Comparison of ENCODE assay signal across 19 mouse cellular contexts in genomic region chr6:117428441-117428840, GRCm38 (mm10).
A peak's percentile ranks its signal among the peaks of the same experiment; 100 is the strongest.
DNase-seq lines count a peak whose midpoint lies in the region; ATAC-seq lines count a peak whose summit lies in the region.
"Had no signal": no experiment of that assay in that cellular context is flagged by ENCODE, and none has a peak within 500 bp of the region (broad histone marks: within the 10 kb centered on the region; RNA-seq: fewer than 3 reads in every experiment).

No protein-coding gene starts in this region.

- H3K9me3 ChIP-seq in hindbrain, embryonic 10.5 days: no peaks in the 10 kb centered on the region
- no peaks in the 10 kb centered on the region for H3K9me3 ChIP-seq in hindbrain, embryonic 14.5 days (ENCODE audit: control insufficient read depth, low read length)
- H3K9me3 ChIP-seq in neural tube, embryonic 13.5 days: no peaks in the 10 kb centered on the region
- H3K9me3 ChIP-seq in embryonic facial prominence, embryonic 14.5 days (ENCODE audit: control insufficient read depth, low read length): no peaks in the 10 kb centered on the region
- H3K9me3 ChIP-seq: embryonic facial prominence, embryonic 15.5 days; heart, embryonic 15.5 days; liver, embryonic 15.5 days; neural tube, embryonic 12.5 days had no signal

- no peak overlapping the region for H3K4me3 ChIP-seq in hindbrain, embryonic 10.5 days
- H3K4me3 ChIP-seq in hindbrain, embryonic 14.5 days (replicated peaks; ENCODE audit: low read length): no peak overlapping the region
- H3K4me3 ChIP-seq in neural tube, embryonic 13.5 days: no peak overlapping the region
- H3K4me3 ChIP-seq in embryonic facial prominence, embryonic 14.5 days (ENCODE audit: low read depth, low read length): no peak overlapping the region
- H3K4me3 ChIP-seq: embryonic facial prominence, embryonic 15.5 days; heart, embryonic 15.5 days; liver, embryonic 15.5 days; neural tube, embryonic 12.5 days had no signal

- H3K9ac ChIP-seq in hindbrain, embryonic 14.5 days: no peak overlapping the region
- H3K9ac ChIP-seq in neural tube, embryonic 13.5 days: no peak overlapping the region
- H3K9ac ChIP-seq in embryonic facial prominence, embryonic 14.5 days (ENCODE audit: low read depth, low read length): no peak overlapping the region
- H3K9ac ChIP-seq: embryonic facial prominence, embryonic 15.5 days; heart, embryonic 15.5 days; liver, embryonic 15.5 days; neural tube, embryonic 12.5 days had no signal

- no peaks in the 10 kb centered on the region for H3K36me3 ChIP-seq in hindbrain, embryonic 10.5 days
- no peaks in the 10 kb centered on the region for H3K36me3 ChIP-seq in hindbrain, embryonic 14.5 days (replicated peaks; ENCODE audit: control insufficient read depth, insufficient read depth)
- no peaks in the 10 kb centered on the region for H3K36me3 ChIP-seq in neural tube, embryonic 13.5 days
- no peaks in the 10 kb centered on the region for H3K36me3 ChIP-seq in embryonic facial prominence, embryonic 14.5 days (ENCODE audit: control insufficient read depth, insufficient read depth, low read length)
- H3K36me3 ChIP-seq: embryonic facial prominence, embryonic 15.5 days; G1E; heart, embryonic 15.5 days; liver, embryonic 15.5 days; neural tube, embryonic 12.5 days had no signal

- 72% methylated on average over 11 of the region's 11 CpGs for WGBS in hindbrain, embryonic 10.5 days
- 86% methylated on average over 11 of the region's 11 CpGs for WGBS in hindbrain, embryonic 14.5 days
- 74% methylated on average over 11 of the region's 11 CpGs for WGBS in neural tube, embryonic 13.5 days
- 34% methylated on average over 11 of the region's 11 CpGs for WGBS in embryonic facial prominence, embryonic 14.5 days

- peak; percentile 57 for DNase-seq in hindbrain, embryonic 10.5 days (ENCODE audit: low spot score)
- no peak for DNase-seq in hindbrain, embryonic 14.5 days (ENCODE audit: low spot score)
- no peak for DNase-seq in neural tube, embryonic 10.5 days (ENCODE audit: extremely low spot score, low spot score)
- DNase-seq in embryonic facial prominence, embryonic 14.5 days (ENCODE audit: low spot score): peak; percentile 69
- DNase-seq in lung, postnatal 25 days (ENCODE audit: low spot score): no peak
- DNase-seq in heart, adult 9 months (ENCODE audit: low spot score in 2 of 2): no peak
- no peak for DNase-seq in left cerebral cortex, adult 18-20 months (ENCODE audit: low spot score in 2 of 2)
- DNase-seq: adrenal gland, postnatal 14 days; cerebellum, adult 11-12 months; cerebellum, postnatal 25 days; layer of hippocampus, adult 9-11 months; thymus, adult 2 months had no signal

- peak overlapping the region; percentile 36 for H3K27ac ChIP-seq in hindbrain, embryonic 10.5 days
- H3K27ac ChIP-seq in hindbrain, embryonic 14.5 days: no peak overlapping the region
- 0 out of 2 replicates have a peak overlapping the region, but pooled peaks have one; percentile 38 for H3K27ac ChIP-seq in neural tube, embryonic 13.5 days (replicated peaks)
- no peak overlapping the region for H3K27ac ChIP-seq in embryonic facial prominence, embryonic 14.5 days (replicated peaks; ENCODE audit: low read depth, low read length)
- H3K27ac ChIP-seq: embryonic facial prominence, embryonic 15.5 days; heart, embryonic 15.5 days; liver, embryonic 15.5 days; neural tube, embryonic 12.5 days had no signal

- H3K4me2 ChIP-seq in hindbrain, embryonic 14.5 days (replicated peaks): no peak overlapping the region
- H3K4me2 ChIP-seq in neural tube, embryonic 13.5 days: no peak overlapping the region
- no peak overlapping the region for H3K4me2 ChIP-seq in embryonic facial prominence, embryonic 14.5 days (ENCODE audit: low read depth, low read length)
- H3K4me2 ChIP-seq: embryonic facial prominence, embryonic 15.5 days; heart, embryonic 15.5 days; liver, embryonic 15.5 days had no signal

- H3K4me1 ChIP-seq in hindbrain, embryonic 10.5 days (replicated peaks): peaks cover 37% of the 10 kb centered on the region
- H3K4me1 ChIP-seq in hindbrain, embryonic 14.5 days (replicated peaks; ENCODE audit: control insufficient read depth, insufficient read depth, low read length): peaks cover 2% of the 10 kb centered on the region; the same call in 1 of the 2 replicates
- H3K4me1 ChIP-seq in neural tube, embryonic 13.5 days (replicated peaks): peaks cover 18% of the 10 kb centered on the region
- peaks cover 24% of the 10 kb centered on the region for H3K4me1 ChIP-seq in embryonic facial prominence, embryonic 14.5 days (ENCODE audit: control insufficient read depth, insufficient read depth, low read length)

- no peaks in the 10 kb centered on the region for H3K27me3 ChIP-seq in hindbrain, embryonic 10.5 days (ENCODE audit: insufficient read depth, poor library complexity, severe bottlenecking)
- H3K27me3 ChIP-seq in hindbrain, embryonic 14.5 days (ENCODE audit: control insufficient read depth, insufficient read depth, low read length): no peaks in the 10 kb centered on the region
- H3K27me3 ChIP-seq in neural tube, embryonic 13.5 days: no peaks in the 10 kb centered on the region
- no peaks in the 10 kb centered on the region; the same call in 1 of the 2 replicates for H3K27me3 ChIP-seq in embryonic facial prominence, embryonic 14.5 days (replicated peaks; ENCODE audit: control insufficient read depth, insufficient read depth, low read length)
- H3K27me3 ChIP-seq: embryonic facial prominence, embryonic 15.5 days; heart, embryonic 15.5 days; liver, embryonic 15.5 days; neural tube, embryonic 12.5 days had no signal

- ATAC-seq in hindbrain, embryonic 14.5 days (ENCODE audit: low FRiP score): no peak
- no peak for ATAC-seq in neural tube, embryonic 13.5 days (ENCODE audit: low read depth)
- peak; percentile 46; the same call in 1 of the 2 replicates for ATAC-seq in embryonic facial prominence, embryonic 14.5 days (ENCODE audit: low read depth)
- ATAC-seq: activated CD4-positive, CD25-positive, alpha-beta regulatory T cell, adult 4 months had no signal

Comparison
In these comparisons a context has a peak if more than half of its experiments do, and no peak if none do; other contexts are left out.
1. DNase-seq: peak in hindbrain, embryonic 10.5 days (single experiment) and embryonic facial prominence, embryonic 14.5 days (single experiment); none in hindbrain, embryonic 14.5 days (single experiment), neural tube, embryonic 10.5 days (single experiment), lung, postnatal 25 days (single experiment), heart, adult 9 months (0 of 2) and left cerebral cortex, adult 18-20 months (0 of 2).
2. H3K27ac ChIP-seq: peak in hindbrain, embryonic 10.5 days (single experiment) and neural tube, embryonic 13.5 days (single experiment); none in hindbrain, embryonic 14.5 days (single experiment) and embryonic facial prominence, embryonic 14.5 days (single experiment).